Mouse (Mus musculus) midbrain, embryonic 11.5 days (tissue): ENCODE results near the gene Ccr7. TPM values are rescaled to one million over a fixed set of nuclear protein-coding genes. Genes with fewer than 3 reads are reported as not detected.

Source experiments
- ATAC-seq: fragments of 200-750 bp; cut with Nextera tagmentation; 2 replicates; pipeline ENCODE4 v1.8.0; 2017; ENCODE audit warnings: moderate TSS enrichment, moderate library complexity; ENCODE audit not compliant: low FRiP score
- DNase-seq: peaks from one replicate; pipeline ENCODE4 v3.0.0; 2015; ENCODE audit warnings: low spot score; ENCODE audit errors: missing footprints
- H3K27ac ChIP-seq: fragments of 300-500 bp; sonication (generic); 2 replicates; pipeline ENCODE4 v1.5.1; 2014; ENCODE audit warnings: low read depth, low read length
- H3K27me3 ChIP-seq: fragments of 300-500 bp; sonication (generic); 2 replicates; pipeline ENCODE4 v1.6.1; 2014; ENCODE audit warnings: mild to moderate bottlenecking, low read length, moderate library complexity, mixed read lengths; ENCODE audit not compliant: control insufficient read depth, insufficient read depth
- H3K36me3 ChIP-seq: fragments of 300-500 bp; sonication (generic); 2 replicates; pipeline ENCODE4 v1.6.1; 2014; ENCODE audit warnings: mild to moderate bottlenecking, low read length, moderate library complexity, mixed read lengths; ENCODE audit not compliant: control insufficient read depth, insufficient read depth
- H3K4me1 ChIP-seq: fragments of 300-500 bp; sonication (generic); 2 replicates; pipeline ENCODE4 v1.6.1; 2014; ENCODE audit warnings: low read length; ENCODE audit not compliant: control insufficient read depth, insufficient read depth
- H3K4me2 ChIP-seq: fragments of 300-500 bp; sonication (generic); 2 replicates; pipeline ENCODE4 v1.6.1; 2014; ENCODE audit warnings: mild to moderate bottlenecking, moderate library complexity
- H3K4me3 ChIP-seq: fragments of 300-500 bp; sonication (generic); 2 replicates; pipeline ENCODE4 v1.5.1; 2014; ENCODE audit warnings: low read depth, low read length
- H3K9ac ChIP-seq: fragments of 300-500 bp; sonication (generic); 2 replicates; pipeline ENCODE4 v1.6.1; 2014; ENCODE audit warnings: low read length
- H3K9me3 ChIP-seq: fragments of 300-500 bp; sonication (generic); 2 replicates; pipeline ENCODE4 v1.6.1; 2016; ENCODE audit warnings: low read length; ENCODE audit not compliant: control insufficient read depth
- WGBS: fragments of 180-500 bp; shearing (Covaris S2); extraction: QIAGEN DNeasy Blood & Tissue Kit; methylation state at CpG from one replicate; pipeline ENCODE4 v1.1.7; 2014; 5-methylcytosine and 5-hydroxymethylcytosine counted together
- polyA plus RNA-seq: library from polyadenylated mRNA; unstranded; fragments of >200 nt; fragmentation: Nextera tagmentation; extraction: Ambion mirVana; gene quantifications from 2 replicates; pipeline ENCODE4 v1.2.1, GENCODE M21; 2014

The Ccr7 gene
- polyA plus RNA-seq, 1 experiment from 2014 or later: not detected

DNA sequence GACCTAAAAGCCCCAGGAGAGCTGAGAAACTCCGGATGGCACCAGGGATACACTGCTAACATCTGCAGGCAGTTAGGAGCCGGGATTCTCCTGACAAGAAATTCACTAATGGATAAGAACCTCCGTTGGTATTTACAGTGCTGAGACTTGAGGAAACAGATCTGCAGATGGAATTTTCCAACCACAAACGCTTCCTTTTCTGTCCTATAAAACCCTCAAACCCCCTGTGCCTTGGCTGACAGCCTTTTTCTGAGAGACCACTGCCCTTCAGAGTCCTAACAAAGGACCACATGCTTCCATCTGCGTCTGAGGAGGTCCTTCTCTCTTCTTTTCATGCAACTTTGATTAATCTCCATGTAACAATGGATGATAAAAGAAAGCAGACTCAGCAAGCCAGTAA lies 6.8 kb upstream of the Ccr7 start:
- Histone ChIP-seq H3K4me1 (no peaks in the 10 kb centered on the region), H3K27me3 (no peaks in the 10 kb centered on the region), H3K4me3 (no peak overlapping the region), H3K9ac (no peak overlapping the region), H3K27ac (no peak overlapping the region), H3K4me2 (no peak overlapping the region), H3K9me3 (no peaks in the 10 kb centered on the region), H3K36me3 (no peaks in the 10 kb centered on the region)
- ATAC-seq (no peak), DNase-seq (no peak)
- 65% methylated on average over 5 of the region's 5 CpGs for WGBS

- no peak overlapping the region for H3K4me3 ChIP-seq
- no peaks in the 10 kb centered on the region for H3K4me1 ChIP-seq
- DNase-seq (no peak), ATAC-seq (no peak)
- WGBS: 88% methylated on average over 6 of the region's 6 CpGs
- H3K27me3 ChIP-seq: no peaks in the 10 kb centered on the region
- no peaks in the 10 kb centered on the region for H3K9me3 ChIP-seq
- no peaks in the 10 kb centered on the region for H3K36me3 ChIP-seq
- no peak overlapping the region for H3K9ac ChIP-seq
- H3K27ac ChIP-seq: no peak overlapping the region
- H3K4me2 ChIP-seq: no peak overlapping the region
Observed at GRCm38 (mm10) chr11:99160228-99160627, 5.4 kb upstream of the Ccr7 start.

DNA sequence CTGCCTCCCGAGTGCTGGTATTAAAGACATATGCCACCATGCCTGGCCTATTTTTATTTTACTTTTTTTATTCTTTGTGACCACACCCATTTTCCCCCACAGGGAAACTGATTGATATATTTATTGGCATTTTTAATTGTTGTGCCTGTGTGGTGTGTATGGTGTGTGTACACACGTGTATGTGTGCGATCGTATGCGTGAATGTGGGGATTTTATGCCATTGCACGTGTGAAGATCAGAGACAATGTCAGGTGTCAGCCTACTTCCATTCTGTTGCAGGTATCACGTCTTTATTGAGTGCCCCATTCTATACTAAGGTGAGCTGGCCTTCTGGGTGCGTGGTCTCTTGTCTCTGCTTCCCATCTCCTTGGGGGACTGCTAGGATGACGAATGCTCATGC lies 940 bp upstream of the Ccr7 start:
- Histone ChIP-seq H3K4me3 (no peak overlapping the region), H3K9ac (no peak overlapping the region), H3K27ac (no peak overlapping the region), H3K27me3 (no peaks in the 10 kb centered on the region), H3K4me2 (no peak overlapping the region), H3K36me3 (no peaks in the 10 kb centered on the region), H3K4me1 (no peaks in the 10 kb centered on the region), H3K9me3 (no peaks in the 10 kb centered on the region)
- DNase-seq (no peak), ATAC-seq (no peak)
- WGBS: 88% methylated on average over 9 of the region's 9 CpGs

- H3K4me1 ChIP-seq: peaks cover 5% of the 10 kb centered on the region
- ATAC-seq (no peak), DNase-seq (peak; percentile 80)
- no peak overlapping the region for H3K9ac ChIP-seq
- no peaks in the 10 kb centered on the region for H3K36me3 ChIP-seq
- H3K4me3 ChIP-seq: no peak overlapping the region
- no peaks in the 10 kb centered on the region for H3K27me3 ChIP-seq
- H3K27ac ChIP-seq: no peak overlapping the region
- no peak overlapping the region for H3K4me2 ChIP-seq
- no peaks in the 10 kb centered on the region for H3K9me3 ChIP-seq
- 81% methylated on average over 7 of the region's 7 CpGs for WGBS
Observed at GRCm38 (mm10) chr11:99153767-99154753, 817 bp downstream of the Ccr7 start.

DNA sequence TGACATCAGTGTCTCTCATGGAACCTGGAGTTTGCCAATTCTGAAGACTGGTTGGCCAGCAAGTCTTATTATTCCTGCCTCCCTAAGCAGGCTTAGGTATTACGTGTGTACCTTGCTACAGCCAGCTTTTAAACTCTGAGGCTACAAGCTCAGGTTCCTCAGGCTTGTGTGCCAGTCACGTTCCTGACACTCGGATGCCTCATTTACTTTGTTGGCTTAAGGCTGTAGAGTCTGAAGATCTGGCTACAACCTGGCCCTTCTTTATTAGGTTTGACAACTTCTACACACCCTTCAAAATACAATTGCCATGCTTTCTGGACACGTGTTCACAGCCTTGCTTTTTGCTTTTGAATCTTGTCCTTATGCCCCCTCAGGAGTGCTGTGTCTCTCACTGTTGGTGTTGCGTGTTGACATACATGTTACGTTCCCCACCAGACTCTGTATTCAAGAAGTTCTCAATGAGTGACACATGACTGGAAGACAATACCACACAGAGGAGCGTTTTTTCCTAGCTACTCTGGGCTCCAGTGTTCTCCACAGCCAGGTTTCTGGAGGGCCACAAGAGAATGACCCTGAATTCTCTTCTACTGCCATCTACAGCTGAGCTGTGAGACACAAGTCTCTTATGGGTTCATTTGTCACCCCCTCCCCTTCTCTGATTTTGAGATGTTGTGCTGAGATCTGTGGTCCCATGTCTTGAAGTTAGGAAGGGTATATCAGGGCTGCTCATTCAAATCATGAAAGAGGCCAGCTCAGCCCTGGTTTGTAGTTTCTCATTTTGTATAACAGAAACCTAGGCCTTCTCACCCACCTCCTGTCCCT lies 2.3 kb downstream of the Ccr7 start:
- no peaks in the 10 kb centered on the region for H3K9me3 ChIP-seq
- H3K36me3 ChIP-seq: no peaks in the 10 kb centered on the region
- H3K9ac ChIP-seq: no peak overlapping the region
- H3K27ac ChIP-seq: no peak overlapping the region
- ATAC-seq: no peak
- DNase-seq: peak; percentile 72
- H3K4me1 ChIP-seq: peaks cover 14% of the 10 kb centered on the region
- 84% methylated on average over 7 of the region's 7 CpGs for WGBS
- no peaks in the 10 kb centered on the region for H3K27me3 ChIP-seq
- no peak overlapping the region for H3K4me2 ChIP-seq
- no peak overlapping the region for H3K4me3 ChIP-seq

- peak; percentile 69 for DNase-seq
- ATAC-seq: no peak
- WGBS: 68% methylated on average over 11 of the region's 11 CpGs
Observed at GRCm38 (mm10) chr11:99151333-99151930, 3.4 kb downstream of the Ccr7 start.

DNA sequence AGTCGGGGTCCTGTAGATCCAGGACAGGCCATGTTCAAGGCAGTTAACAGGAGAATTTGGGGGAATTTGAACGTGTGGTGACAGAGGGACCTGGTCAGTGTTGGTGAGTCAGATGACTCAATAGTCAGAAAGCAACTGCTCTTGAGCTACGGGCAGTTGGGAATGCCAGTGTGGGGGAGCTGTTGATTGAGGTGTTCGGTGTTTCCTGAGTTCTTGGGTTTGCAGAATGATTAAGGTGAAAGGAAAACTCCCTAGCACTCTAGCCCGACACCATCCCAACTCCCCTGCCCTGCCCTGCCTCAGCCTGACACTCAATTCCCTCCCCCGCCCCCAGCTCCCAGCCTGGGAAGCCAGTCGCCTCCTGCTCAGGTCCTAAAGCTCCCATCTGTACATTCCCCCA lies 4.0 kb downstream of the Ccr7 start:
- WGBS: 66% methylated on average over 7 of the region's 7 CpGs
- no peaks in the 10 kb centered on the region for H3K36me3 ChIP-seq
- H3K27me3 ChIP-seq: no peaks in the 10 kb centered on the region
- no peak overlapping the region for H3K27ac ChIP-seq
- DNase-seq (peak; percentile 69), ATAC-seq (no peak)
- H3K4me3 ChIP-seq: no peak overlapping the region
- peaks cover 17% of the 10 kb centered on the region for H3K4me1 ChIP-seq
- H3K9me3 ChIP-seq: no peaks in the 10 kb centered on the region
- no peak overlapping the region for H3K9ac ChIP-seq
- H3K4me2 ChIP-seq: no peak overlapping the region

More at GRCm38 (mm10) chr11:99151333-99151930, 3.4 kb downstream of the Ccr7 start:
- Histone ChIP-seq H3K4me3 (no peak overlapping the region), H3K27ac (no peak overlapping the region), H3K9me3 (no peaks in the 10 kb centered on the region), H3K36me3 (no peaks in the 10 kb centered on the region), H3K4me1 (peaks cover 17% of the 10 kb centered on the region), H3K9ac (no peak overlapping the region), H3K27me3 (no peaks in the 10 kb centered on the region), H3K4me2 (no peak overlapping the region)

- Histone ChIP-seq H3K9me3 (no peaks in the 10 kb centered on the region), H3K4me2 (no peak overlapping the region), H3K9ac (no peak overlapping the region), H3K4me3 (no peak overlapping the region), H3K27me3 (no peaks in the 10 kb centered on the region), H3K4me1 (peaks cover 17% of the 10 kb centered on the region), H3K27ac (no peak overlapping the region), H3K36me3 (no peaks in the 10 kb centered on the region)
- WGBS: 53% methylated on average over 19 of the region's 19 CpGs
- ATAC-seq (peak; percentile 54), DNase-seq (peak; percentile 98)
Observed at GRCm38 (mm10) chr11:99149898-99150757, 4.7 kb downstream of the Ccr7 start.
